Mouse (Mus musculus): ENCODE measurements at regions not wholly inside any gene's neighbourhood (a gene's known extent, or its start where the extent isn't known, plus 50 kb on each side); places are given as distances from the start of the nearest gene placed in this dataset.

GRCm38 (mm10) chr14:101267536-101267935 lies 67.4 kb upstream of the Prr30 start:
- DNase-seq (ENCODE audit: extremely low spot score), result no peak

Measured in embryo, embryonic 9.5 days (tissue).